Mouse (Mus musculus) left cerebral cortex, postnatal 14 days (tissue): ENCODE data around the gene Rnase13. TPM values are rescaled to one million over a fixed set of nuclear protein-coding genes. Genes with fewer than 3 reads are reported as not detected.

Experiments
- DNase-seq, 2 experiments: peaks; one replicate each; pipeline ENCODE4 v3.0.0; 2021 to 2022; ENCODE audit warnings: low spot score in 2 of 2, mixed read lengths in 1 of 2
- intact Hi-C: fragments of 180-260 bp; cut with DNase I; formaldehyde crosslinking; loops from one replicate; pipeline ENCODE4 v1.15.1; 2025
- total RNA-seq, 2 experiments: library from RNA; stranded (reverse); gene quantifications; 2 replicates each; pipeline ENCODE4 v1.2.3; 2021

Rnase13 gene
- total RNA-seq, 2 experiments from 2014 or later: not detected

GRCm38 (mm10) chr14:51886051-51886450 is 36.5 kb downstream of the Rnase13 start:
- intact Hi-C loops: no loop called here
- DNase-seq: no peak

DNA sequence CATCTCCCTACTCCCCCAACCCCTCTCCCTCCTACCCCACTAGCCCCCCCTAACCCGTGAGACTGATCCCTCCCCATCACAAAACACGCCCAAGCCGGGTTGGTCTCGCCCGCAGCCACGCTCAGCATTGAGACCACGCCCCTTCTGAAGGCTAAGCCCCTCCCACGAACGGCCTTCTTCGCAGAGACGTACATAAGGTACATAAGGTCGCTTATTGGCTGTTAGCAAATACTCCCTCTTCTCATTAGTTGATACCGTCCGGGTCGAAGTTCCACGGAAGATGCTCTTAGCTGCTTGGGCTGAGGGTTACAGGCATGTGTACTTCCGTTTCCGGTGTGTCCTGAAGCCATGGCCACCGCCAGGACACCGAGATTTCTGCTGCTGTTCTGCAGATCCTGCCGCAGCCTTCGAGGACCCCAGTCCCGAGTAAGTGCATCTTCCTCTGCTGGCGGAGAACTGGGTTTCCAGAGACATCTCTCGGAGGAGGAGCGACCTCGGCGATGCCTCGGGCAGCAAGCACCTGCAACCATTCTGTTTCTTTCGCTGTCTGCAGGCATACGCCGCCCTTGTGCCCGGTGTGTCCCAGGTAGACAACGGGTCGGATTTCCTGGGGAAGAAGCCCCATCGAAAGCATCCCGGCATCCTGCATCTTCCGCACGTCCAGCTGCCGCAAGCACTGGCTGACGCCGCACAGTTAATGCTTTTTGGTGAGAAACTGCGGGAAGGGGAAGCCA is 37.8 kb downstream of the Rnase13 start, which contains the start of gene Mettl17:
Gene Mettl17, plus strand, starts transcription at position 245 of the 734 bp plus-strand sequence.
- DNase-seq: peak; percentile 92 to 97
- intact Hi-C loops: no loop called here

DNA sequence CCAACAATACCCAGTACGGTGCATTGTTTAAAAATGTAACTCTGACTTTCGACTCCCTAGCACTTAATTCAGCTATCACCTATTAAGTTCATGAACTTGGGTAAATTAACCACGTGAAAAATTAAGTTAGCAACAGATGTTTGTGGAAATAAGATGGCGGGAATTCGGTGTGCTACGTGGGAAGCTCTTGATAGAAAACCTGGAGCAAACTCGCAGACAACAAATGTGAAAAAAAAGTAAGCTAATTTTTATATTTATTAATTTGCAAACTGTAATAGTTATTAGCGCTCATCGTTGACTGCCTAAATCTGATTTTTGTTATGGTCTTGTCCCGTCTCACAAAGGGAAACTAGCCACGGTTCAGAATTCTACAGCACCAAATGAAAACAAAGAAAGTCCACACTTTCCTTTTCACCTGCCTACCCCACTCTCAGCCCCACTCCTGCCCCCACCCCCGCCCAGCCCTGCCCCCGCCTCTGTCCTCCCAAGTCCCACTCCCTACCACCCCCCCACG is 38.5 kb downstream of the Rnase13 start:
- intact Hi-C loops: no loop called here
- no peak for DNase-seq

DNA sequence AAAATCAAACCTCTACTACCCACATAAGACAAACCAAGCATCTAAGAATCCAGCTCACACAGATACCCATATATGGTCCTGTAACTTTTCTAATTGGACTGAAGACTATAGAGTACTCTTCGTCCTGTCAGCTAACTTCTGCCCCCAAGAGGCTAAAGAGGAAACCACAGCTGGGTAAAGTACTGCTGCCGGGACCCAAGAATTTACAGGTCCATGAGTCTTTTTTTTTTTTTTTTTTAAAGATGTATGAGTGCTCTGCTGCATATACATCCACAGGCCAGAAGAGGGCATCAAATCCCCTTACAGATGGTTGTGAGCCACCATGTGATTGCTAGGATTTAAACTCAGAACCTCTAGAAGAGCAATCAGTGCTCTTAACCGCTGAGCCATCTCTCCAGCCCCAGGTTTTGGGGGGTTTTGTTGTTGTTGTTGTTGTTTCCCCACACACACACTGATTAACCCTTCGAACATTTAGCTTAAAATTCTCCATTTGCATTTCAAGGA is 39.0 kb downstream of the Rnase13 start:
- intact Hi-C loops: no loop called here

DNA sequence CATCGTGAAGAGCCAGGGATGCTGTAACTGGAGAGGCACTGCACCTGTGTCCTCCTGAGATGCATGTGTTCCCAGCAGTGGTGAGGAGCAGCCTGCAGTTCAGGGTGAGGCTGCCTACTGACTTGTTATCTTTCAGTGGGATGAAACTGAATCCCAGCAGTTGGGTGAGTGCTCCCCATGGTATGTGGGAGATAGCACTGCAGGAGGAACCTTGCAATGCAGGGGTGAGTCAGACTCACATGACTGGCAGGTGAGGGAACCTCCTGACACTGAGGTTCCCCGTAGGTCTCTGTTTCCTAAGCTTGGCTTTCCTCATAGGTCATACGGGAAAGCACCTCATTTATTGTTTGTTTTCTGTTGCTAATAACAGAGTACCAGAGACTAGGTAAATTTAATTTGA is 45.1 kb downstream of the Rnase13 start:
- intact Hi-C loops: no loop called here
- DNase-seq: no peak

More for the DNA sequence above, 39.0 kb downstream of the Rnase13 start:
- peak; percentile 74 to 95 for DNase-seq

- intact Hi-C loops: no loop called here
- DNase-seq: no peak
These were observed 50.8 kb downstream of the Rnase13 start for GRCm38 (mm10) chr14:51871741-51872140.

Other genes starting within 250 kb of the Rnase13 start
- not detected for gene Gm17079, start 227.3 kb downstream of the Rnase13 start, total RNA-seq
- not detected for gene Gm5800, start 205.6 kb downstream of the Rnase13 start, total RNA-seq
- gene Ang4, start 149.2 kb downstream of the Rnase13 start, total RNA-seq: not detected
- gene AY358078, start 122.7 kb downstream of the Rnase13 start, total RNA-seq: not detected
- not detected for gene Ear6, start 69.1 kb downstream of the Rnase13 start, total RNA-seq
- gene Mettl17, start 37.9 kb downstream of the Rnase13 start, total RNA-seq: 10 to 100 TPM; 29.1 to 34.6 TPM
- gene Slc39a2, start 29.9 kb downstream of the Rnase13 start, total RNA-seq: 1 to 10 TPM; 3.8 to 4.3 TPM
- 100 to 1,000 TPM; 508 to 561 TPM for gene Ndrg2, start 8.6 kb downstream of the Rnase13 start, total RNA-seq
- gene Tppp2, start 4.3 kb downstream of the Rnase13 start, total RNA-seq: not detected
- gene Arhgef40, start 61.9 kb upstream of the Rnase13 start, total RNA-seq: 10 to 100 TPM; 31.9 to 35.2 TPM
- gene Tmem253, start 92.9 kb upstream of the Rnase13 start, total RNA-seq: under 1 TPM; 0.36 to 0.77 TPM
- gene Zfp219, start 98.0 kb upstream of the Rnase13 start, total RNA-seq: 10 to 100 TPM; 29.5 to 33.6 TPM
- not detected for gene Olfr221, start 119.7 kb upstream of the Rnase13 start, total RNA-seq
- gene Hnrnpc, start 181.3 kb upstream of the Rnase13 start, total RNA-seq: 100 to 1,000 TPM; 194 to 206 TPM
- gene Rpgrip1, start 187.9 kb upstream of the Rnase13 start, total RNA-seq: 1 to 10 TPM in 1 of 2 experiments, under 1 TPM in 1; 0.88 to 2.2 TPM